ENCODE assay signal across 31 mouse cellular contexts in the genomic region with DNA sequence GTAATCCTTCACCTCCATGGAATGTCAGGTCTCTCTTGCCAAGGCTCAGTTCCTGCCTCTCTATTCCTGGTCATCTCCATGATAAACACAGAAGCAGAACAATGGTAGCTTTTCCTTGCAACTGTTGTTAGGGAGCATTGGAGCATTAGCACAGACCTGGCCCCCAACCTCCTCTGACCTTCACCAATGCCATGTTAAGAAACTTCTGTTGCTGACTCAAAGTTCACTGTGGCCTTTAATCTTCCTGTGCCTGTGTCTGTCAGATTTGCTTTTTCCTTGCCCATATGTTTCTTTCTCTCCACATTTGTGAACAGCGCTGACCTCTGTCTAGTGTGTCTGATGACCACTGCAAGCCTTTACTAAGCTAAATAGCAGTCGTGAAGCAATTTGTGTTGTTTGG.
DNase-seq lines count a peak whose midpoint lies in the region; ATAC-seq and TF ChIP-seq lines count a peak whose summit lies in the region.
"Had no signal": no experiment of that assay in that cellular context is flagged by ENCODE, and none has a peak within 500 bp of the region (broad histone marks: within the 10 kb centered on the region; RNA-seq: fewer than 3 reads in every experiment).

No protein-coding gene starts in this region.

- no peak for TF ChIP-seq EP300 in lung, postnatal 0 days (IDR thresholded peaks at IDR 0.05)

- H3K27ac ChIP-seq in lung, postnatal 0 days (ENCODE audit: low read length) = no peak overlapping the region
- H3K27ac ChIP-seq in intestine, postnatal 0 days (ENCODE audit: low read depth, low read length) = no peak overlapping the region
- H3K27ac ChIP-seq in forebrain, embryonic 12.5 days = no peak overlapping the region
- H3K27ac ChIP-seq: embryonic facial prominence, embryonic 10.5 days; embryonic facial prominence, embryonic 13.5 days; forebrain, embryonic 13.5 days; heart, adult 2 months; heart, embryonic 10.5 days; heart, embryonic 13.5 days; intestine, embryonic 15.5 days had no signal

- H3K4me2 ChIP-seq in lung, postnatal 0 days (replicated peaks; ENCODE audit: low read depth, low read length) = no peak overlapping the region
- H3K4me2 ChIP-seq in intestine, postnatal 0 days (replicated peaks; ENCODE audit: low read depth) = no peak overlapping the region
- no peak overlapping the region for H3K4me2 ChIP-seq in forebrain, embryonic 12.5 days
- H3K4me2 ChIP-seq: embryonic facial prominence, embryonic 13.5 days; forebrain, embryonic 13.5 days; heart, embryonic 13.5 days; intestine, embryonic 15.5 days had no signal

- no peaks in the 10 kb centered on the region for H3K27me3 ChIP-seq in lung, postnatal 0 days (replicated peaks; ENCODE audit: insufficient read depth, low read length)
- H3K27me3 ChIP-seq in intestine, postnatal 0 days (replicated peaks; ENCODE audit: control insufficient read depth, insufficient read depth, low read length) = no peaks in the 10 kb centered on the region
- H3K27me3 ChIP-seq in forebrain, embryonic 12.5 days = no peaks in the 10 kb centered on the region
- H3K27me3 ChIP-seq: CH12.LX; embryonic facial prominence, embryonic 13.5 days; forebrain, embryonic 13.5 days; heart, embryonic 13.5 days; intestine, embryonic 15.5 days; Patski had no signal

- H3K9me3 ChIP-seq in lung, postnatal 0 days (ENCODE audit: low read length) = no peaks in the 10 kb centered on the region
- no peaks in the 10 kb centered on the region for H3K9me3 ChIP-seq in intestine, postnatal 0 days (ENCODE audit: control insufficient read depth)
- H3K9me3 ChIP-seq in forebrain, embryonic 12.5 days = no peaks in the 10 kb centered on the region
- H3K9me3 ChIP-seq: embryonic facial prominence, embryonic 10.5 days; embryonic facial prominence, embryonic 13.5 days; forebrain, embryonic 13.5 days; G1E; heart, embryonic 10.5 days; heart, embryonic 13.5 days; intestine, embryonic 15.5 days had no signal

- no peaks in the 10 kb centered on the region for H3K4me1 ChIP-seq in lung, postnatal 0 days (ENCODE audit: insufficient read depth, low read depth, low read length)
- H3K4me1 ChIP-seq in intestine, postnatal 0 days (replicated peaks; ENCODE audit: control insufficient read depth, insufficient read depth, low read length) = no peaks in the 10 kb centered on the region
- H3K4me1 ChIP-seq in forebrain, embryonic 12.5 days = 0 out of 2 replicates have a peak, but pooled peaks cover 6% of the 10 kb centered on the region
- H3K4me1 ChIP-seq: embryonic facial prominence, embryonic 10.5 days; embryonic facial prominence, embryonic 13.5 days; heart, embryonic 10.5 days; heart, embryonic 13.5 days; intestine, embryonic 15.5 days had no signal

- TF ChIP-seq CTCF in lung, postnatal 0 days (IDR thresholded peaks at IDR 0.05) = no peak
- no peak for TF ChIP-seq CTCF in intestine, postnatal 0 days (IDR thresholded peaks at IDR 0.05; ENCODE audit: low read depth)

- DNase-seq in lung, postnatal 25 days (ENCODE audit: low spot score) = peak; percentile 1
- no peak for DNase-seq in lung, postnatal 0 days (ENCODE audit: low spot score)
- DNase-seq in ZHBTc4 (ENCODE audit: low read depth, low spot score) = peak; percentile 14
- DNase-seq in adrenal gland, postnatal 10 days = peak; percentile 36
- DNase-seq in adrenal gland, postnatal 36 days = peak; percentile 68 to 69
- DNase-seq: B cell, adult 2 months; cerebellum, adult 11-12 months; cerebellum, adult 8-10 months; cerebellum, postnatal 10 days; cerebellum, postnatal 36 days; embryo, embryonic 11 days; gastrocnemius, postnatal 10 days; gastrocnemius, postnatal 36 days; heart, adult 2 months; heart, postnatal 14 days; heart, postnatal 4 days; kidney, adult 18-20 months had no signal

- no peaks in the 10 kb centered on the region for H3K36me3 ChIP-seq in lung, postnatal 0 days (ENCODE audit: insufficient read depth, low read length)
- H3K36me3 ChIP-seq in intestine, postnatal 0 days (ENCODE audit: control insufficient read depth, insufficient read depth) = no peaks in the 10 kb centered on the region
- no peaks in the 10 kb centered on the region for H3K36me3 ChIP-seq in forebrain, embryonic 12.5 days (replicated peaks)
- H3K36me3 ChIP-seq: embryonic facial prominence, embryonic 10.5 days; embryonic facial prominence, embryonic 13.5 days; G1E; heart, embryonic 10.5 days; heart, embryonic 13.5 days; intestine, embryonic 15.5 days had no signal

- H3K4me3 ChIP-seq in lung, postnatal 0 days (ENCODE audit: low read depth, low read length) = no peak overlapping the region
- H3K4me3 ChIP-seq in intestine, postnatal 0 days (ENCODE audit: low read depth, low read length) = no peak overlapping the region
- H3K4me3 ChIP-seq in forebrain, embryonic 12.5 days (replicated peaks) = no peak overlapping the region
- H3K4me3 ChIP-seq: embryonic facial prominence, embryonic 10.5 days; embryonic facial prominence, embryonic 13.5 days; erythroblast, embryonic 14.5 days; forebrain, embryonic 13.5 days; heart, adult 2 months; heart, embryonic 10.5 days; heart, embryonic 13.5 days; intestine, embryonic 15.5 days had no signal

- ATAC-seq in lung, postnatal 0 days = no peak
- no peak for ATAC-seq in intestine, postnatal 0 days
- ATAC-seq in forebrain, embryonic 12.5 days (ENCODE audit: low FRiP score) = no peak
- ATAC-seq: forebrain, embryonic 13.5 days; forebrain, embryonic 16.5 days; hindbrain, embryonic 16.5 days; intestine, embryonic 15.5 days; Patski had no signal

- WGBS in lung, postnatal 0 days = 59% methylated on average over 2 of the region's 2 CpGs
- 67% methylated on average over 2 of the region's 2 CpGs for WGBS in intestine, postnatal 0 days
- 78% methylated on average over 2 of the region's 2 CpGs for WGBS in forebrain, embryonic 12.5 days

- no peak overlapping the region for H3K9ac ChIP-seq in lung, postnatal 0 days (replicated peaks; ENCODE audit: low read depth)
- H3K9ac ChIP-seq in intestine, postnatal 0 days (ENCODE audit: low read depth, low read length) = no peak overlapping the region
- H3K9ac ChIP-seq in forebrain, embryonic 12.5 days = no peak overlapping the region
- H3K9ac ChIP-seq: embryonic facial prominence, embryonic 13.5 days; forebrain, embryonic 13.5 days; heart, embryonic 13.5 days; intestine, embryonic 15.5 days had no signal
